Comparison of ENCODE assay signal across 7 mouse cellular contexts in the genomic region with DNA sequence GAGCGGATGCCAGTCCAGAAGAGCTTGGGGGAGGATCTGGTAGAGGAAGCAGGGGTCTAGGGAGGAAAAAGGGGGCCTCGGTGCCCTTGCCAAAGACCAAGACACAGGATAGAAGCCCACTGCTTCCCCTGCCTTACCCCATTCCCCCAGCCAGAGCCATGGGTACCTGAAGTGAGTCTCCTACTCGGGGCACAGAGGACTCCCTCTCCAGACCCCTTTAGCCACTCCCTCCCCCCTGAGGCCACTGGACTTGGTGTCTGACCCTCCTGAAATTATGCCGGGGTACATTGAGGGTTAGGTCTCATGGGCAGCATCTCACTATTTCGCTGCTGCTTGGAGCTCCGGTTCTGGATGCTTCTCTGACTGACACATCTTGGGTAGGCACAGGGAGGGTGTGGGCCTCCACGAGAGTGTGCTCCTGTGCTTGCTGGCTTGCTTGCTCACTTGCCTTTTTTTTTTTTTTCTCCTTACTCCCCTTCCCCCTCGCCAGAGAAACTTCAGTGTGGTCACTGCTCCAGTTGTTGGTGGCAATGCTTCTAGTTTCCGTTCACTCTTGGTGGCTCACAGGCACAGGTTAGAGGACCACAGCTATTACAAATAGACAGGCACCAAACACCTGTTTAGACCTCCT. TPM values are rescaled to one million over a fixed set of nuclear protein-coding genes. Genes with fewer than 3 reads are reported as not detected.
DNase-seq lines count a peak whose midpoint lies in the region; ATAC-seq lines count a peak whose summit lies in the region.
"Not testable (repeated sequence)": the region's sequence is repeated elsewhere in the genome, so short reads cannot be mapped to it uniquely, and the experiment has no call there.

No protein-coding gene starts in this region.

- not testable (repeated sequence) for H3K9ac ChIP-seq in embryonic facial prominence, embryonic 15.5 days; midbrain, embryonic 11.5 days (ENCODE audit: low read length)

- peak; percentile 18 for DNase-seq in adrenal gland, postnatal 10 days
- DNase-seq in heart, embryonic 10.5 days (ENCODE audit: low spot score) = peak; percentile 90
- peak; percentile 53 for DNase-seq in kidney, adult 18-20 months
- peak; percentile 58 for DNase-seq in limb, embryonic 10.5 days (ENCODE audit: low spot score)
- DNase-seq in midbrain, embryonic 11.5 days (ENCODE audit: low spot score, missing footprints) = peak; percentile 85
- DNase-seq in right cerebral cortex, postnatal 36 days (ENCODE audit: low spot score in 2 of 2) = peak; percentile 45 to 49

- H3K4me3 ChIP-seq in embryonic facial prominence, embryonic 15.5 days (replicated peaks) = peak overlapping the region; percentile 58; the same call in 1 of the 2 replicates
- not testable (repeated sequence) for H3K4me3 ChIP-seq in heart, embryonic 10.5 days; limb, embryonic 10.5 days; midbrain, embryonic 11.5 days (ENCODE audit: low read depth, low read length)

- H3K27ac ChIP-seq in embryonic facial prominence, embryonic 15.5 days (replicated peaks); heart, embryonic 10.5 days; limb, embryonic 10.5 days; midbrain, embryonic 11.5 days (ENCODE audit: low read depth, low read length): not testable (repeated sequence)

- H3K4me1 ChIP-seq in embryonic facial prominence, embryonic 15.5 days; heart, embryonic 10.5 days; limb, embryonic 10.5 days; midbrain, embryonic 11.5 days (ENCODE audit: control insufficient read depth, insufficient read depth, low read length): not testable (repeated sequence)

- H3K9me3 ChIP-seq in embryonic facial prominence, embryonic 15.5 days (replicated peaks); heart, embryonic 10.5 days; limb, embryonic 10.5 days (replicated peaks); midbrain, embryonic 11.5 days (ENCODE audit: control insufficient read depth, low read length): not testable (repeated sequence)

- WGBS in embryonic facial prominence, embryonic 15.5 days = 72% methylated on average over 7 of the region's 9 CpGs
- WGBS in heart, embryonic 10.5 days = 78% methylated on average over 7 of the region's 9 CpGs
- WGBS in limb, embryonic 10.5 days = 88% methylated on average over 7 of the region's 9 CpGs
- WGBS in midbrain, embryonic 11.5 days = 83% methylated on average over 6 of the region's 9 CpGs

- H3K4me2 ChIP-seq in embryonic facial prominence, embryonic 15.5 days (replicated peaks) = peak overlapping the region; percentile 43; the same call in 1 of the 2 replicates
- not testable (repeated sequence) for H3K4me2 ChIP-seq in midbrain, embryonic 11.5 days

- not testable (repeated sequence) for H3K27me3 ChIP-seq in embryonic facial prominence, embryonic 15.5 days; heart, embryonic 10.5 days (ENCODE audit: insufficient read depth, poor library complexity, severe bottlenecking); limb, embryonic 10.5 days (ENCODE audit: low read depth, poor library complexity, severe bottlenecking); midbrain, embryonic 11.5 days (ENCODE audit: control insufficient read depth, insufficient read depth, low read length)

- peak; percentile 76 for ATAC-seq in embryonic facial prominence, embryonic 15.5 days (ENCODE audit: insufficient number of reproducible peaks, low FRiP score, low TSS enrichment, low read depth)
- ATAC-seq in midbrain, embryonic 11.5 days (ENCODE audit: low FRiP score) = peak; percentile 69

- H3K36me3 ChIP-seq in embryonic facial prominence, embryonic 15.5 days; heart, embryonic 10.5 days; limb, embryonic 10.5 days; midbrain, embryonic 11.5 days (ENCODE audit: control insufficient read depth, insufficient read depth, low read length): not testable (repeated sequence)

RNA-seq across cellular contexts. Expression of a gene that starts 32.5 kb away (rescaled TPM):
- 10 to 100 TPM; 37.8 to 43.7 TPM for total RNA-seq in adrenal gland, postnatal 10 days (2021)
- 20.4 and 21.1 TPM in 2 replicates for polyA plus RNA-seq in embryonic facial prominence, embryonic 15.5 days (2015; fragmentation: Nextera tagmentation; extraction: Ambion mirVana)
- polyA plus RNA-seq in heart, embryonic 10.5 days (2016; fragmentation: Nextera tagmentation; extraction: Ambion mirVana) = 19.7 and 21.1 TPM in 2 replicates
- polyA plus RNA-seq in limb, embryonic 10.5 days (2016; fragmentation: Nextera tagmentation; extraction: Ambion mirVana) = 23.1 and 27.1 TPM in 2 replicates
- 25.8 and 26.2 TPM in 2 replicates for polyA plus RNA-seq in midbrain, embryonic 11.5 days (2014; fragmentation: Nextera tagmentation; extraction: Ambion mirVana)

Comparison
In these comparisons a context has a peak if more than half of its experiments do, and no peak if none do; other contexts are left out.
1. DNase-seq: peak in every context shown above with its lines; median percentile 90 in heart, embryonic 10.5 days; 85 in midbrain, embryonic 11.5 days; 58 in limb, embryonic 10.5 days; 53 in kidney, adult 18-20 months; 47 in right cerebral cortex, postnatal 36 days; 18 in adrenal gland, postnatal 10 days.